Mouse (Mus musculus) myocyte (in vitro differentiated cells): ENCODE data around the gene Aldh16a1.

Source experiments
- CEBPB ChIP-seq: IDR thresholded peaks from 2 replicates; pipeline ENCODE4 v1.6.1; 2011; ENCODE audit warnings: mild to moderate bottlenecking, moderate library complexity; ENCODE audit not compliant: poor library complexity, insufficient read depth, severe bottlenecking
- POLR2A ChIP-seq: IDR thresholded peaks from one replicate; pipeline ENCODE4 v1.6.1; 2011; ENCODE audit warnings: low read depth, mild to moderate bottlenecking, control low read depth, moderate library complexity; ENCODE audit not compliant: insufficient read length
- POLR2AphosphoS2 ChIP-seq: IDR thresholded peaks from one replicate; pipeline ENCODE4 v1.6.1; 2011; ENCODE audit warnings: low read depth, control low read depth; ENCODE audit not compliant: insufficient read length
- REST ChIP-seq: IDR thresholded peaks from one replicate; pipeline ENCODE4 v1.6.1; 2011; ENCODE audit warnings: mild to moderate bottlenecking, control low read depth, moderate library complexity; ENCODE audit not compliant: insufficient read depth, insufficient read length
- TCF12 ChIP-seq: IDR thresholded peaks from one replicate; pipeline ENCODE4 v1.6.1; 2011; ENCODE audit warnings: mild to moderate bottlenecking, control low read depth; ENCODE audit not compliant: poor library complexity, insufficient read depth, severe bottlenecking
- USF1 ChIP-seq: IDR thresholded peaks from one replicate; pipeline ENCODE4 v1.6.1; 2011; ENCODE audit warnings: low read depth, mild to moderate bottlenecking, control low read depth, moderate library complexity

DNA sequence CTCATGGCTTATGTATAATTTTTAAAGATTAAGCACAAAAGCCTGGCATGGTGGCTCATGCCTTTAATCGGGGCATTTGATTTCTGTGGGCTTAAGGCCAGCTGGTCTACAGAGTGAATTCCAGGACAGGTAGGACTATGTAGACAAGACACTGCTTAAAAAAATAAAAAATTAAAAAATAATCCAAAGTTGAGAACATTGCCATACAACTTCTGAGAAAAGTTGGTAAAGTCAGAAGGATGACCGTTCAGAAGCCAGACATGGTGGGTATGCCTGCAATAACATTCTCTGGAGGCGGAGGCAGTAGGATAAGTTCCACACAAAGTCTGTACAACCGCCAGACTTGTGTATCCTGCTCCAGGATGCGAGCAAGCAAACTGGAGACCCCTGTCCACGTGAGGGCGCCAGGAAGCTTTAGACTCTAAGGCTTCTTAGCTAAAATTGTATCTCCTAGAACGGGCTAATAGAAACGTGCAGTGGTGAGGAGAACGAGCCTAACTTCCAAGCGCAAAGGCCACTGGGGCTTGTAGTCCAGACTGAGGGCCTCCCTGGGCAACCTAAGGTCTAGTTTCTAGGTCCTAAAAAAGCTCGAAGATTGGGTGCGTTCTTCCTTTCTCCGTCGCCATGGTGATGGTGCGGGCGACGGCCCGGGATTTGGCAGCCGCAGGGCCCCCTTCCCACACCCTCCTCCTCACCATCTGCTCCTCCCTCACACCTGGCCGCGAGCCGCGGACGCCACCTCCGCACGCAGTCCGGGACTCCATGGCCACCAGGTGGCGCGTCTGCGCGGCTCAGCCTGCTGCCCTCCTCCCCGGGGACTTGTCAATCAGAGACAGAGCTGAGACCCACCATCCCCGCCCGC is 7.5 kb upstream of the Aldh16a1 start:
- no peak for TF ChIP-seq USF1
- TF ChIP-seq TCF12: no peak
- no peak for TF ChIP-seq CEBPB
- TF ChIP-seq REST: no peak
- no peak for TF ChIP-seq POLR2AphosphoS2
- no peak for TF ChIP-seq POLR2A
